Mouse (Mus musculus): ENCODE data around the gene Rplp2.
A peak's percentile ranks its signal among the peaks of the same experiment; 100 is the strongest.

Rplp2 gene

DNA sequence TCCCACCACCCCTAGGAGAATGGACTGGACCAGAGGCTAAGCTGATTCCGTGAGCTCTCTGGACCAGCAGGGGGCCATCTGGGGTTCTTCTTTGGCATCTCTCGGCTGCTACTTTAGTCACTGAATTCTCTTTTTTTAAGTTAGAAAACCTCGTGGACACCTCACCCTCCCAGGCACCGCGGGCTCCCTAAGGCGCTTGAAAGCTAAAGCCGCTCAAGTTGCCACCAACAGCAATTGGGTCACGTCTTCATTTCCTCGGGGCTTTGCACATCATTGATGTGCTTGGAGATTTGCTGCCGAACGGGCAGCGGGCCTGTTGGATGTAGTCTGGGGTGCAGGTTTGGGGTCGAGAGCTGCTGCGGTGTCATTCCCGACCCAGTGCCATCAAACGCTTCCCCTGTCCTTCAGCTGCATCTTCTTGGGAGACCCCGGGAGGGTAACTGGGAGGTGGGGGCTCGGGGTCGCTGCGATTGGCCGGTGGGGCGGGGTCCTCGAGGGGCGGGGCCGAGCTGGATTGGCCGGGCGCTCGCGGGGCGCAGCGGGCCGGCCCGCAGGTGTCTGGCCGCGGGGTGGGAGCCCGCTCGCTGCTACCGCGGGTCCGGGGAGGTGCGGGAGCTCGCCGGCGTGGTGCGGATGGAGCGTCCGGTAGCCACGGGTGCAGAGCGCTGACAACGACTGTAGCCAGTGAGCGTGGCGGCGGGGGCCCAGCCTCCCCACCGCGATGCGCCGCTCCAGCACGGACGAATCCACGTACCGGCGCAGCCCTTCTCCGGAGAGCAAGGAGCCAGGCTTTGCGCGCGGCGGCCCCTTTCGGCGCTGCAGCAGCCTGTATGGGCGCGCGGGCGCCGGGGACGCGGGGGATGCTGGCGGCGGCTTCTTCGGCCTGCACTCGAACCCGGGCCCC, 34.6 kb downstream of the Rplp2 start:
- DNase-seq (ENCODE audit: low read depth, low spot score), result peak; percentile 73

DNA sequence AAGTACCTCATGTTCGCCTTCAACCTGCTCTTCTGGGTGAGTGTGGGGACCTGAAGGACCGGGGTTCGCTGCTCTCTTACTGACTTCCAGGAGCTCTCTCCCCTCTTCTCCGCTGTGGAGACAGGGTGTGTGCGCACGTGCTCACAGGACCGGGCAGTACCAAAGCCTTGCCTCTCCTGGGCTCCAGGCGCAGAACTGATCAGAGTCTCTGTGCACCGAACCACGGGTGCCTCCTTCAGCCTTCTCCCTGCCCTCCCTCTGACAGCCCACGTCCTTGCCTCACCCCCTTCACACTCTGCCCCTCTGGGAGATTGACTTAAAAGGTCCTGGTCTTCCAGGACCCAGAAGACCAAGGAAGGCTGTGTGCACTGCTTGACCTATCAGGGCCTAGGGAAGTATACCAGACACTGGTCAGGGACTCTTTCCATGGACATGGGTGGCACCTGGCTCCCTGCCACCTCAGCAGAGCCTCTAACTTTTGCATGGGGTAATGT, 35.4 kb downstream of the Rplp2 start:
- no peak for DNase-seq (ENCODE audit: low read depth, low spot score)

DNA sequence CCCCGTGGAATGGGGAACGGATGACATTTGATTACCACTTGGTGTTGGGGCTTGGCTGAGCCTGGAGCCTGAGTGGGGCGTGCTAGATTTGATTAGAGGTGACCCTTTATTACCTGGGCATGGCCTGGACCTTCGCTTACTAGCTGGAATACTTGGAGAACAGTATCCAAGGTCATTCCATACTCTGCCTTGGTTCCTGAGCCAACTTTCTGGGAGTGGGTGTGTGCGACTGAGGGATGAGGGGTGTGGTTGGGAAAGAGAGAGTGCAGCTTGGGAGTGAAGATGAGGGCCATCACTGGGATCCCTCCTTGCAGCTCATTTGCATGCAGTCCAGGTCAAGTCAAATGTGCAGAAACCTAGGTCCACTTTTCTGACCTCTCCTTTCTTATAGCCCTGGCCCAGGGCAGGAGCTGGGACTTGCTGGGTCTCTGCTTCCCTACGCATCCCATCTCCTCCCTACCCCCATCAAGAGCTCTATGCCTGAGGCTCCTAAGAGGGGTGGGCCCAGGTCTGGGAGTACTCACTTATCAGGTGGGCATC, 36.0 kb downstream of the Rplp2 start:
- DNase-seq (ENCODE audit: low read depth, low spot score), result no peak

DNA sequence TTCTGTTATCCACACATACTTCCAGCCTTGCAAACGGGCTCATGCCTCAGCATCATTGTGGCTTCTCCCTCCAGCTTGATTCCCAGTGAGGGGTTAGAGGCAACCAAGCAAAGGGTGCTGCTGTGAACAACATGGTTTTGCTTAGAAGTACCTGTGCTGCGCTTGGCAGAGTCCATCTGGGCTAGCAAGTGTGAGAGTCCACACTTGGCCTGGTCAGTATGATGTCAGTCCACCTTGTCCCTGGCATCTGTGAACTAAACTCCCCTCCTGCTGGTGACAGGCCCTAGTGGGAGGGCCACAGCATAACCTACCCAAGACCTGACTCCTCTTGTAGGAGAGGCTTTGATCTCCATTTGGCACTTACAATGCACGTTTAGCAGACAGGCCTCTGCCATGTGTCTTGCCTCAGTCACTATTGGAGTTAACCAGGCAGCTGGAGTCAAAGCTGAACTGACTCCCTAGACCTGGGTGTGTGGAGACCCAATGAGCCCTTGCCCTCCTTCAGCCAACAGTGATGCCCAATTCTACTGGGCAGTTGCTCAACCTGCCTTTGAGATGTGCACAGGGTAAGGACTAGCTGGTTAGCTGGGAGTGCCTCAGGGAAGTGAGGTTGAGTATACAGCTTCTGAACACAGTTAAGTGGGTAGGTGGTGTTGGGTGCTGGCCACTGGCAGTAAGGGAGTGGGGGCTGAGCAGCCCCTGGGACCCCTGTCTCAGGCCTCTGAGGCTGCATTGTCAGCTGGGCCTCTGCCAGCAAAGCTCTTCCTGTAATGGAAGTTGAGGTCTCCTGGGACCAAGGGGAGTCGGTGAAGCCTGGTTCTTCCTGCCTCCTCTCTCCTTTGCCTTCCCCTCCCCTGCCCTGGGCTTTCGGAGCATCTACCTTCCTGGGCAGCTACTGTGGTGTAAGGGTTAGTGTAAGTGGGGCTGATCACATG, 37.3 kb downstream of the Rplp2 start:
- DNase-seq (ENCODE audit: low read depth, low spot score), result no peak

DNA sequence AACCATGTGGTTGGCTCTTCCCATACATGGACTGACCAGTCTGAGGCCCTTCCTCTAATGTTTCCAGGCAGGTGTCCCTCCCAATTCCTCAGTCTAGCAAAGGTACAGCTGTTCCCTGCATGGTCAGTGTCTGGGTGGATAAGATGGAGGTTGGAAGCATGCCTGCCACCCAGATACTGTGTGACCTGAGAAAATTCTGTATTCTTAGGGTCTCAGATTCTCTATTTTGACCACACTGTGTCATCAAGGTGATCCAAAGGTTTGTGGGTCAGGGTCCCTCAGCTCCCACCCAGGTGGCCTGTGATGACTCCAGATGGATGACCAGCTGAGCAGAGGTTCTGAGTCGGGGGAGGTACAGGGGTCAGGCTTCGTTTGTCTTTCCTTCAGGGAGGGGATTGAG, 38.0 kb downstream of the Rplp2 start:
- DNase-seq (ENCODE audit: low read depth, low spot score), result no peak

DNA sequence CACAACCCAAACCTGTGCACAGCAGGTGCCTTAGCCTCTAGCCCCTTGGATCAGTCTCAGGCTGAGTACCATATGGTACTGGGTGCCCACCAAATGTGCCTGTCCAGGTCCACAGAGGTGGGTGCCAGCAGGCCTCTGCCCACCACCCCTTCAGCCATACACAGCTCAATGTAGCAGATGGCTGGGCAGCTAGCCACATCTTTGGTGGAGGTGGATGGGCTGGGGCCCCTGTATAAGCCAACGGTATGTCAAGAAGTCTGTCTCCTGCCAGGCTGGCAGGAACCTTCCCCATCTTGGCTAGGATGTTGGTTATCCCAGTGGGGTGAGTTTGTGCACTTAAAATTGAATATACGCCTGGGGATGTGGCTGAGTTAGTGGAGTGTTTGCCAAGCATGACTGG, 38.4 kb downstream of the Rplp2 start:
- DNase-seq (ENCODE audit: low read depth, low spot score), result no peak

DNA sequence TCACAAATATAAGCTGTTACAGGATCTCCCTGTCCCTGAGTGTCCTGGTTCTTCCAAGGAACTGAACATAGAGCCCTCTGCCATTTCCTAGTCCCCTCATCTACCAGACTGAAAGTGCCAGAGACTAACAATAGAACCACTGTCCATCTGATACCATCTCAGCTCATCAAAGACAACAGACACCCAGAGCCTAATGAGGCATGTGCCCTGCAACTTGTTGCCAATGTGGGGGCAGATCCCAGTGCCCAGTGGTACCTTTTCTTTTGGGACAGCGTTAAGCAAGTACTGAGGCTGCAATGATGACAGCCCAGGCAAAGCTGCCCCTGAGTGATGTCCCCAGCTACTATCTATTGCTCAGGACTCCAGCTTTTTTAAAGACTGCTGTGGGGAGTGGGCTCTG, 39.1 kb downstream of the Rplp2 start:
- DNase-seq (ENCODE audit: low read depth, low spot score), result no peak

DNA sequence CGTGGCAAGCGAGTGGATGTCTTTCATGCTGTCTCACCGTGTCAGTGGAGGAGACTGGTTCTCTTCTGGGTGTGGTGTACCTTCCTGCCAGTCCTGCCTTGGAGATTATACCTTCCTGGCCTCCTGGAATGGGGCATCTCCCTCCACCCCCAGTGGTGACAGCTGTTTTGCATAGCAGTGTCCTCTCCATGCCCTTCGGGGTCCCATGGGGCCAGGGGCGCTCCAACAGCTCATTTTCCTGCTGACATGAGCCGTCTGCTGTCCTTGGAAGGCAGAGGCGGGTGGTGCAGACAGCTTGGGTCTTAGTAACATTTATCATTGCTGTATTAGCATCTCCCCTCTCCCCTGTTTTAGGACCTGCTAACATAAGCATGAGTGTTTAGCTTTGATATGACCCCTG, 40.0 kb downstream of the Rplp2 start:
- no peak for DNase-seq (ENCODE audit: low read depth, low spot score)

DNA sequence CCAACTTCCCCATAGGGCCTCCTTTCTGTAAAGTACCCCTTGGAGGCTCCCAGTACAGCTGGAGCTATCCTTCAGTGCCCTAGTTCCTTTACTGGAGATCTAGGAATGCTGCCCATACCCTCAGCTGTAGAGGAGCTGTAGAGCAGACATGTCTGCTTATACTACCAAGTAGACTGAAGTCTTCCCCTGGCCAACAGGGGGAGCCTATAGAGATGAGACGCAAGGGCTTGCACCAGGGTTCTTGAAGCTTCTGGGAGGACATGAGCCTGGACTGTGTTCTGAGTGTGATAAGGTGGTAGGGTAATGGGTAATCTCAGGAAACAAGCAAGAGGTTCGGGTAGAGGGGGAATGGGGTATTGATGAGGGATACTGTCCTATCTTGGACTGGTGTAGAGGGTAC, 44.0 kb downstream of the Rplp2 start:
- peak; percentile 35 for DNase-seq (ENCODE audit: low read depth, low spot score)

DNA sequence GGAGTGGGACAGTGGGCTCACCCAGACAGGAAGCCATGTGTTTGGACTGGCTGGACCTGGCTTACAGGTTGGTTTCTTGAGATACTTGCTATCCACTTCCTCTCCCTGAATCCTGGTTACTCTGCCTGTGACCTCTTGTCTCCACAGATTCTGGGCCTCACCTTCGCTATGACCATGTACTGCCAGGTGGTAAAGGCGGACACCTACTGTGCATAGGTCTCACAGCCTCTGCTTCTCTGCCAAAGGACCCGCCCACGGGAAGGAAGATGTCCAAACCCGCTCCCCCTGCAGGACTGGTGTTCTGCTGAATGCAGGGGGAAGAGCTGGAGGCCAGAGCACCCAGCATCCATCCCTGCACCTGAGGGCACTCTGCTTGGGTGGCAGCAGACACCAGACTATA, 45.6 kb downstream of the Rplp2 start:
- no peak for DNase-seq (ENCODE audit: low read depth, low spot score)

DNA sequence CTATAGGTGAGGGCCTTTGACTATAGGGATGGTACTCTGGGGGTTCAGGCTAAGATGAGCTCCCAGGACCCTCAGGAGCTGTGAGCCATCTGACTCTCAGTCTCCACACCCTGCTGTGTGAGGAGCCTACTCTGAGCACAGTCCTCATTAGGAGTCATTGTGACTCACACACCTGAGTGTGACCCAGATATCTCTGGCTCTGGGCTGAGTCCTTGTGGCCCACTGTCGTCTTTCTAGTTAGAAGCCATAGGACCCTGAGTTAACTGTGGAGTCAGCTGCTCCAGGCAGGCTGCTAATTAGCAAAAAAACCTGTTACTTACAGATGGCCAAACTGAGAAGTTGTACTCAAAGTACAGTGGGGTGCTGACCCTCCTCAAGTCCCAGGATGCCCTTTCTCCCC, 46.6 kb downstream of the Rplp2 start:
- no peak for DNase-seq (ENCODE audit: low read depth, low spot score)

DNA sequence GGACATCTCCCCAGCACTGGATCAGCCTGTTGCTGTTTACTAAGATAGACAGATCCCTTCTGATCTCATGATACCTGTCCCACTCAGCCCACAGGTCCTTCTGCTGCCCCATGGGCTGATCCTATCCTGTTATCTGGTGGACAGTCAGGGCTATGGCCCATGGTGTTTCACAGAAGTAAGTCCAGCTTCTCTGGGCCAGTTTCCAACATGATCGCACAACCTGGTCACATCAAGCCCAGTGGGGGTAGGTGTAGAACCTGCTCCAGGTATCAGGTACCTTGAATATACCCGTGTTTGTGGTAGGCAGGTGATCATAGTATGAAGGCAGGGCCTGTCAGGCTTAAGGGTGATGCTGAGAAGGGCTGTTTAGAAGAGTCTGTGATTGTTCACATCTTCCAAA, 48.2 kb downstream of the Rplp2 start:
- no peak for DNase-seq (ENCODE audit: low read depth, low spot score)

DNA sequence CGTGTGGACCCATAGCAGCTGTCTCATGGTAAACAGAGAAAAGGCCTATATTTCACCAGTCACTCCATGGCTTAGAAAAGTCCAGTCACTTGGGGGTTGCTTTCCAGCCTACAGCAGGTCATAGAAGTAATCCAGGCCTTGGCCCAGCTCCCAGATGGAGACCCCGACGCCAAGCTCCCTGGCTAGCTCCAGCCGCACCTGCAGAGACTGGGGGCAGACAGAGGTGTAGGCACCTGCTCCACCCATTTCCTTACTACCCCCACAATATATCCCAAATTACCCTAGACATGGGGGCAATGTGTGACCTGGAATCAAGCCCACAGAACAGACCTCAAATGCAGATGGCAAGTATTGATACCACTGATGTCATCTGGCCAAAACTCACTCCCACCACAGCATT, 48.8 kb downstream of the Rplp2 start:
- DNase-seq (ENCODE audit: low read depth, low spot score), result no peak

DNA sequence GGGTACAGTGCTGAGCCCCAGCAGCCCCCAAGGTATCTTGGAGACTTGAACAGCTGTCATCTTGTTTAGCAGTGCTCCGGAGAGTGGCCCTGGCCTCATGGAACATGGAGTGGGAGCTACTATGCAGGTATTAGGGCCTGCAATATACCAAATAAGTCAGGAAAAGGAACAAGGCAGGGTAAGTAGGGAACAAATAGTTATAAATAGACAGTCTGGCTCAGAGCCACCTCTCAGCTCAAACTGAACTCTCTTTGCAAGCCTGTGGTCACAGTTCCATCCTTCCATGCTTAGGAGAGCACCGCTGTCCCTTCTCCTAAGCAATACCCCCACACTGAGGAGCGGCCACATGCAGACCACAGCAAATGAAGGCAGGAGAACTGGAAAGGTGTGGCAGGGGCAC, 50.4 kb downstream of the Rplp2 start:
- DNase-seq (ENCODE audit: low read depth, low spot score), result no peak

Data from CD4-positive, CD25-positive, alpha-beta regulatory T cell, adult 2 months (primary cell).